Mouse (Mus musculus): ENCODE measurements at regions not wholly inside any gene's neighbourhood (a gene's known extent, or its start where the extent isn't known, plus 50 kb on each side); places are given as distances from the start of the nearest gene placed in this dataset.
A peak's percentile ranks its signal among the peaks of the same experiment; 100 is the strongest.

GRCm38 (mm10) chr17:84129204-84129603 lies 58.5 kb downstream of the Zfp36l2 start:
- peak; percentile 71 to 88 for DNase-seq

- no peak for DNase-seq
These were observed 59.5 kb downstream of the Zfp36l2 start for GRCm38 (mm10) chr17:84128262-84128661.

GRCm38 (mm10) chr17:84126168-84126567 lies 61.6 kb downstream of the Zfp36l2 start:
- DNase-seq, result no peak

GRCm38 (mm10) chr17:84123161-84123560 lies 64.6 kb downstream of the Zfp36l2 start:
- DNase-seq, result no peak

GRCm38 (mm10) chr17:84122486-84123131 lies 65.1 kb downstream of the Zfp36l2 start:
- no peak for DNase-seq

- DNase-seq, result no peak
These were observed 66.5 kb downstream of the Zfp36l2 start for GRCm38 (mm10) chr17:84121291-84121690.

- no peak for DNase-seq
These were observed 68.3 kb downstream of the Zfp36l2 start for GRCm38 (mm10) chr17:84119221-84120017.

- no peak for DNase-seq
These were observed 69.0 kb downstream of the Zfp36l2 start for GRCm38 (mm10) chr17:84118781-84119180.

- DNase-seq, result peak in 1 of 2 experiments; percentile 57
These were observed 69.5 kb downstream of the Zfp36l2 start for GRCm38 (mm10) chr17:84118271-84118670.

GRCm38 (mm10) chr17:84117756-84118155 lies 70.0 kb downstream of the Zfp36l2 start:
- peak; percentile 60 to 68 for DNase-seq

GRCm38 (mm10) chr17:84116340-84117279 lies 71.1 kb downstream of the Zfp36l2 start:
- no peak for DNase-seq

GRCm38 (mm10) chr17:84115957-84116339 lies 71.8 kb downstream of the Zfp36l2 start:
- DNase-seq, result peak in 1 of 2 experiments; percentile 28

GRCm38 (mm10) chr17:84115133-84115532 lies 72.6 kb downstream of the Zfp36l2 start:
- no peak for DNase-seq

GRCm38 (mm10) chr17:84114279-84114994 lies 73.3 kb downstream of the Zfp36l2 start:
- no peak for DNase-seq

- peak; percentile 94 to 98 for DNase-seq
These were observed 74.0 kb downstream of the Zfp36l2 start for GRCm38 (mm10) chr17:84113608-84114278.

GRCm38 (mm10) chr17:84112411-84113031 lies 75.2 kb downstream of the Zfp36l2 start:
- peak; percentile 31 to 67 for DNase-seq

- DNase-seq, result no peak
These were observed 75.9 kb downstream of the Zfp36l2 start for GRCm38 (mm10) chr17:84111787-84112370.

GRCm38 (mm10) chr17:84110945-84111344 lies 76.8 kb downstream of the Zfp36l2 start:
- no peak for DNase-seq

GRCm38 (mm10) chr17:84110000-84110695 lies 77.6 kb downstream of the Zfp36l2 start:
- no peak for DNase-seq

All from kidney, postnatal 25 days (tissue).